Mouse (Mus musculus): ENCODE measurements around the gene Cdh4. TPM values are rescaled to one million over a fixed set of nuclear protein-coding genes. Genes with fewer than 3 reads are reported as not detected.

Gene Cdh4
- total RNA-seq, 2 experiments from 2014 or later = 3.2 to 6.8 TPM

GRCm38 (mm10) chr2:179679866-179680265, 237.6 kb downstream of the Cdh4 start:
- no peak for DNase-seq

GRCm38 (mm10) chr2:179681386-179681785, 239.2 kb downstream of the Cdh4 start:
- peak in 1 of 2 experiments; percentile 50 for DNase-seq

GRCm38 (mm10) chr2:179687243-179687681, 245.0 kb downstream of the Cdh4 start:
- no peak for DNase-seq

GRCm38 (mm10) chr2:179688976-179689375, 246.7 kb downstream of the Cdh4 start:
- no peak for DNase-seq

- no peak for DNase-seq
Observed at GRCm38 (mm10) chr2:179689761-179690160, 247.5 kb downstream of the Cdh4 start.

- DNase-seq = no peak
Observed at GRCm38 (mm10) chr2:179690571-179690970, 248.3 kb downstream of the Cdh4 start.

GRCm38 (mm10) chr2:179694936-179695335, 252.7 kb downstream of the Cdh4 start:
- DNase-seq = no peak

- no peak for DNase-seq
Observed at GRCm38 (mm10) chr2:179697601-179698000, 255.4 kb downstream of the Cdh4 start.

GRCm38 (mm10) chr2:179698196-179698985, 256.2 kb downstream of the Cdh4 start:
- no peak for DNase-seq

GRCm38 (mm10) chr2:179705043-179705442, 262.8 kb downstream of the Cdh4 start:
- no peak for DNase-seq

GRCm38 (mm10) chr2:179705461-179705860, 263.2 kb downstream of the Cdh4 start:
- no peak for DNase-seq

- no peak for DNase-seq
Observed at GRCm38 (mm10) chr2:179706616-179707015, 264.4 kb downstream of the Cdh4 start.

GRCm38 (mm10) chr2:179709111-179709510, 266.9 kb downstream of the Cdh4 start:
- DNase-seq = no peak

- DNase-seq = no peak
Observed at GRCm38 (mm10) chr2:179712690-179713089, 270.5 kb downstream of the Cdh4 start.

- DNase-seq = no peak
Observed at GRCm38 (mm10) chr2:179713326-179713725, 271.1 kb downstream of the Cdh4 start.

- no peak for DNase-seq
Observed at GRCm38 (mm10) chr2:179714145-179714544, 271.9 kb downstream of the Cdh4 start.

- no peak for DNase-seq
Observed at GRCm38 (mm10) chr2:179715375-179715774, 273.1 kb downstream of the Cdh4 start.

GRCm38 (mm10) chr2:179720366-179720765, 278.1 kb downstream of the Cdh4 start:
- no peak for DNase-seq

GRCm38 (mm10) chr2:179721534-179722516, 279.6 kb downstream of the Cdh4 start:
- DNase-seq = no peak

GRCm38 (mm10) chr2:179722776-179723386, 280.6 kb downstream of the Cdh4 start:
- no peak for DNase-seq

- DNase-seq = no peak
Observed at GRCm38 (mm10) chr2:179723401-179723800, 281.2 kb downstream of the Cdh4 start.

GRCm38 (mm10) chr2:179729002-179729401, 286.8 kb downstream of the Cdh4 start:
- peak in 1 of 2 experiments; percentile 18 for DNase-seq

All from heart, adult 18-20 months (tissue).